Mouse (Mus musculus) T-helper 17 cell (primary cell): ENCODE data around the gene Nemp1.

ENCODE experiments used
- in situ Hi-C, 2 experiments: fragments of 300-600 bp; cut with MboI, MseI; formaldehyde crosslinking; loops; 1 replicate in 1 of 2; 2 replicates in 1 of 2; pipeline ENCODE4 v1.15.1; 2025; ENCODE audit warnings: high pct_unique_total_duplicates in 2 of 2

The Nemp1 gene

DNA sequence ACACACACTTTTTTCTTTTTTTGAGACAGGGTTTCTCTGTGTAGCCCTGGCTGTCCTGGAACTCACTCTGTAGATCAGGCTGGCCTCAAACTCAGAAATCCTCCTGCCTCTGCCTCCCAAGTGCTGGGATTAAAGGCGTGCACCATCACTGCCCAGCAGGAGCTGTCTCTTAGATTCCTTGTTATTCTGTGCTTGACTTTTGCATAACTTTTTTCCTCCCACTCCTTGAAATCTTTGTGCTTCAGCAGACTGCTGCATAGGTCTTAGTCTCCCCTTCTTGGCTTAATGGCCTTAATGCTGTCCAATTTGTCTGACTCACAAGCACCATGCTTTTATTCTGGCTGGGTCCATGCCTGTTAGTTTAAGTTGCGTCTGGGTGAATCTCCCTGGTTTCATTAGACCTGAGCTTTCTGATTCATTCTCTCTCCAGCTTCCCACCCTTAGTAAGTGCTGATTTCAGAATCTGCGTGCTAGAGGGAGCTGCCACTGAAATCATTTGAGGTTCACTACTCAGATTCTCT is 42.2 kb downstream of the Nemp1 start:
- in situ Hi-C loops = no loop called here

DNA sequence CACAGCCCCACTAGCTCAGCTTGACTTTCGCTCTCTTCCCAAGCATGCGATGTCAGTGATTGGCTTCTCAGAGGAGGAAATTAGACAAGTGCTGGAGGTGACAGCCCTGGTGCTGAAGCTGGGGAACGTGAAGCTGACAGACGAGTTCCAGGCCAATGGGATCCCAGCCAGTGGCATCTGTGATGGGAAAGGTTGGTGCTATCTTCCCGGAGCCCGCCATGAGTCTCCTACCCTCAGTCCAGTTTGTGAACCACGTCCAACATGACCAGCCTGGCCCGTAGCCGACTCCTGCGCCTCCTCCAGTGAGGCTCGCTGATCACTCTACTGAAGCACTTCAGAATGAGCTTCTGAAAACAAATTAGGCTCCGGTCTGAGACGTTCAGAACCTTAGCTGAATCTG is 43.6 kb downstream of the Nemp1 start:
- in situ Hi-C loops = no loop called here

DNA sequence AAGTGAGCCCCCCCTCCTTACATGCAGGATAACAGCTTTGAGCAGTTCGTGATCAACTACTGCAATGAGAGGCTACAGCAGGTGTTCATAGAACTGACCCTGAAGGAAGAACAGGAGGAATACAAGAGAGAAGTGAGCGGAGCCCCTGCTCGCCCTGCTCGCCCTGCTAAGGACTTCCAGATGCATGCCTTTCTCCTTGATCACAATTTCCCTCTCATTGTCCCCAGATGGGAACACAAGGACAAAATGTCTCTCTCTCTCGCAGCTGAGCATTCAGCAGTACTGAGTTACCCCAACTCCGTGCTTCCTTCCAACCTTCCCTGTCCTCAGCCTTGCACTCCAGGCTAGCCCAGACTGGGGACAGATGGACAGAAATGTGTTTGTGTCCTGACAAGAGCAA is 46.0 kb downstream of the Nemp1 start:
- in situ Hi-C loops = no loop called here

DNA sequence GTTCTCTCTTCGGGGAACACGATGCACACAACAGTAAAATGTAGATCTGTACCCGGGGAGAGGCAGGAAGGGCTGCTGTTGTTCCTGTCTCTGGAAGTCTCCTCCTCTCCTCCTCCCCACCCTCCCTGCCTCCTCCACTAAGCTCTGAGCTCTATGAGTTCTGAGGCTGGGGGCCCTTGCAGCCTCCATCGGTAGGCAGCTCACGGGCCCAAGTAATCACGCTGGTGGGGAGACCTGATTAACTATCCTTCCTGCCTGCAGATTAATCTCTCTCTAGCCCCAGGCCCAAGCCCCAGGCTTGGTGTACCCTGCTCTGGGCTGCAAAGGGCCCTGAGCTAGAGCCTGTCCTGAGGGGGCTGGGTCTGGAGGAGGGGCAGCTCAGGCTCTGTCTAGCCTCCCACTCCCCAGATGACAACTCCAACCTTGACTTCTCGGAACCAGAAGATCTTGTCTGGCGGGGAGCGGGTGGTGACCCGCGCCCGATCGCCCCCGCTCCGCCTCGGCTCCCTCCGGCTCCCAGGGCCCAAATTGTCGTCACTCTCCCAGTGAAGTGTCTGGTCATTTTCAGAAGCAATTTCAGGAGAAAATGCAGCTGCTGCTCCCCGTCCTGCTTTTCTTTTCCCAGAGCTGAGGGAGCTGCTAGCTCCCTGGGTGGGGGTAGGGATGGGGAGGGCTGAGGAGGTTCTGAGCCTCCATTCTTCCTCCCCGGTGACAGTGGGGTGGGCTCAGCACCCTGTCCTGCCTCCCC is 55.1 kb downstream of the Nemp1 start:
- in situ Hi-C loops = no loop called here

DNA sequence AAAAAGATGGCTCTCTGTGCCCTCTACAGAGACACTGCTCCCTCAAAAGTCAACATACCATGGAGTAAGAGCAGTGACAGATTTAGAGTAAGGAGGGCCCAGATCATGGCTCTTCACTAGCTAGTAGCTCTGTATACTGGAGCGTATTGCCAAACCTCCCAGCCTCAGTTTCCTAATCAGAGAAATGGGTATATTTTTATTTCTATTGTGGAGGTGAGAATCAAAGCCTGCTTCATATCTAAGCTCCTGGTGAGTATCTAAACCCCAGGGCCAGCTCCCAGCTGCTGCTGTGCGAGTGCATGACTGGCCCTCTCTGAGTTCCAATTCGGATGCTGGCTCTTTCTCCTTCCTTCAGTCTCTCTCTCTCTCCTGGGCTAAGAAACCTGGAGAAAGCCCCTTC is 57.5 kb downstream of the Nemp1 start, which contains the start of gene Tac2:
Gene Tac2 (plus strand): TSS at position 301 of the 400 bp plus-strand sequence.
- in situ Hi-C loops = no loop called here

DNA sequence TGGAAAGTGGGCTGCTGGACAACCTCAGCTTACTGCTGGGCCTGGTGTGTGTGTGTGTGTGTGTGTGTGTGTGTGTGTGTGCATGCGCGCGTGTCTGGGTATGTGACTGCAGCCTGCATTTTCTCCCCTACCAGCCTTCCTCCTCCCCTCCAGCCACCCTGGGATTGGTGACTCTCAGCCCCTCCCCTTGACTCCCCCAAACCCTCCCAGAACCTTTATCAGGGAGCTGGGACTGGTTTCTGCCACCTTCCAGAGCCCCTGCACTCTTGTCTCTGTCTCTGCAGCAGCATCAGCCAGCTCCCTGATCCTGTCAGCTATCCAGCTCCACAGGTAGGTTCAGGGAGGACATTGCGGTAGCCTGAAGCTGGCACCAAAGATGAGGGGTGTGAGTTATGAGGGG is 58.4 kb downstream of the Nemp1 start:
- in situ Hi-C loops = no loop called here

DNA sequence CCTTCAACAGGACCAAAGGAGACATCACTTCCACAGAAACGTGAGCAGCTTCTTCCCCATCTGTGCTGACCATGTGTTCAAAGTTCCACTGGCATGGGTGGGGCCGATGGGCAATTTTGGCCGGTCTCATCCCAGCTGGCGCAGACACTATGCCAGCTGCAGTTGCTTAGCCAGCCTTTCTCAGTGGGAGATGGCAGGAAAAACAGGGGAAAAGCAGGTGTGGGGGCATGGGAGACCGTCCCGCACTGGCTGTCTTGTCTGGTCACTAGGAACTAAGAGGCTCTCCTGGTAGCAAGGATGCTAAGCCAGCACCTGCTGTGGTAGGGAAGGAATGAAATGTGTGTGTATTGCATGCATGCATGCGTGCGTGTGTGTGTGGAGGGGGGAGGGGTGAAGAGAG is 61.7 kb downstream of the Nemp1 start:
- in situ Hi-C loops = no loop called here

DNA sequence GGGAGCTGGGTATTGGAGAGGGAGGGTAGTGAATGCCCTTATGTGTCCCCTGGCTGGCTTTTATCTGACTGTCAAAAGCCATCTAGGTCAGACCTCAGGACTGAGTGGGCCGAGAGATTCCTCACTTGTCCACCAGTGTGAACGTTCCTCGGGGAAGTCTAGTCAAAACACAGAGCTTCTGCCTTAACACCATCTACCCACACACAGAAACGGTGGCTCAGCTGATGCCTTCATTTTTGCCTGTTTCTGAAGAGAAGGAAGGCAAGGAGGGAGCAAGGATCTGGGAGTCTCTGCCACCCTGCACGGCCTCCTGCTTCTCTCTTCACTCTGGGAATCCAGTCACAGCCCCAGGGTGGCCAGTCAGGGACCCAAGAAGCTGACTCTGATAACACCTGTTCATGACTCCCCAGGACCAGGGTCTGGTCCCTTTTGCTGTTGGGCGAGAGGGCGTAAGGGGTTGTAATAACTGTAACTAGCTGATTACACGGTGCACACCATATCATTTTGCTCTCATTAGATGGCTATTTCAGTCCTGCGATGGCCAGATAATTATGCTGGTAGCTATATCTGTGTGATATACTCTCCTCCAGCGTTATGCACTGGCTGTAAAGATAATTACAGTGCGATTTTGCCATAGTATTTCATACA is 63.7 kb downstream of the Nemp1 start:
- in situ Hi-C loops = no loop called here

DNA sequence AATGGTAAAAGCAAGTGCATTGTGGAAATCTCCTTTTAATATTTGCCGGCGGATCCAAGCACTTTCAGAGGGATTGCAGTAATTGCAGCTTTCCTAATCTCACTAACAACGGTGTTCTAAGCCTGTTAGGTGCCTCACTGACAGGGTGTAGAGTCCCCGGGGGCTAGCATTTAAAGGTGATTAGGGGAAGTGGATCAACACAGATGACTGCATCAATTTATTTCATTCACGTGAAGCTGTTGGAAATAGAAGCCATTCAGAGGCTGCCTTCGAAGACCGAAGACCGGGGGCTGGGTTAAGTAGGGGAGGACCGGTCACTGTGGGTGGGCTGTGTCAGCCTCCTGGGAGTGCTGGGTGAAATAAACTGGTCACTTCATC is 64.2 kb downstream of the Nemp1 start:
- in situ Hi-C loops = no loop called here

DNA sequence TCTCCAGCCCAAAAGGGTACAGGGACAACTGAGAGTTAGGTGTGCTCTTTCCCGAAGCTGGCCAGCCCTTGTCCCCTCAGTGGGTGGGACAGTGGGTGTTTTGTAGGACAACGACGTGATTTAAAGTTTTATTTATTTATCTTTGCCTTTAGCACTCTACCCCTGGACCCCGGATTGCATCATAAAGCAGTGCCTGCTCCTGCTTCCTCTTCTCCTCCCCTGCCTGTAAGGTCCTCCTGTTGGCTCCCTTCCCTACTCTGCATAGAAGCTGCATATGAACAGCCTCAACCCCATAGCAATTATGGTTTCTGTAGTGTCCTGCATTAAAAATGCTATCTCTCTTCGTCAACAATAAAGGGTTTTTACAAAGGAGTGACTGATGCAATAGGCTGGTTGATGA is 64.7 kb downstream of the Nemp1 start:
- in situ Hi-C loops = no loop called here

DNA sequence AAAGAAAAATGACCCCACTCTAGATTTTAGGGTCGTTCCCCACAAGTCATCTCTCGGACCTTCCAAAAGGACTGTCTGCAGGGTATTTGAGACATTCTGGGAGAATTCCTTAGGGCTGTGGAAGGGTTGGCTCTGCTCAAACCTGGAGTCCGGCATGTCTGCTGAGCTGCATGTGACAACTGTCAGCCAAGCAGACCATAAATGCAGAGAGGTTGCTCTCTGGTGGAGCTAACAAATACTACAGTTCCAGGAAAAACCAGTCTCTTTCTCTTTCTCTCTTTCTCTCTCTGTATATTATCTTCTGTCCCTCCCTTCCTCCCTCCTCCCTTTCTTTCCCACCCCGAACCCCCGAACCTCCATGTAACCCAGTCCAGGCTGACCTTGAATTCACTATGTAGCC is 67.7 kb downstream of the Nemp1 start:
- in situ Hi-C loops = no loop called here

DNA sequence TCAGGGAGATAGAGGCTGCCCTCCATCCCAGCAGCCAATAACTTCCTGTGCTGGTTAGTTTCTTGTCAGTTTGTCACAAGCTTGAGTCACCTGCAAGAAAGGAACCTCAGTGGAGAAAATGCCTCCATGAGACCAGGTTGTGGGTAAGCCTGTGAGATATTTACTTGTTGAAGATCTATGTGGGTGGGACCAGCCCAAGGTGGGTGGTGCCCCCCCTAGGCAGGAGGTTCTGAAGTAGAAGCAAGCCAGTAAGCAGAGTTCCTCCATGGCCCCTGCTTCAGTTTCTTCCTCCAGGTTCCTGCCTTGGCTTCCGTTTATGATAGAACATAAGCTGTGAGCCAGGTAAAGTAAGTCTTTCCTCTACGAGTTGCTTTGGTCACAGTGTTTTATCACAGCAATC is 69.6 kb downstream of the Nemp1 start:
- in situ Hi-C loops = no loop called here

DNA sequence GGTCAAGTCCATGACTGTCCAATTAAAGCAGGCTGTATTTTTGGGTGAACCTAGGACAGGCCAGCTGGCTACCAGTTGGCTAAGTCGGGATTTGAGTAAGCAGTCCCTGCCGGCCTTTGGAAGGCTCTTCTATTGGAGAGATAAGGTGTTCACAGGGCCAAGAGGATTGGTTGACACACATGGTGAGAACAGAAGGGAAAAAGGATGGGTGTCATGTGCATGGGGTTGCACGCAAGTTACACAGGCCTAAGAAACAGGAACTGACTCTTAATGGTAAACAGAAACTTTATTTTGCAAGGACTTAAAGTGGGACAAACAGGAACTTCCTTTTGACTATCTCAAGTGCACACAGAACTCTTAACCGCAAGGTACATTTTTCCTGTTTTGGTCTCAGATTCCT is 70.2 kb downstream of the Nemp1 start:
- in situ Hi-C loops = no loop called here

DNA sequence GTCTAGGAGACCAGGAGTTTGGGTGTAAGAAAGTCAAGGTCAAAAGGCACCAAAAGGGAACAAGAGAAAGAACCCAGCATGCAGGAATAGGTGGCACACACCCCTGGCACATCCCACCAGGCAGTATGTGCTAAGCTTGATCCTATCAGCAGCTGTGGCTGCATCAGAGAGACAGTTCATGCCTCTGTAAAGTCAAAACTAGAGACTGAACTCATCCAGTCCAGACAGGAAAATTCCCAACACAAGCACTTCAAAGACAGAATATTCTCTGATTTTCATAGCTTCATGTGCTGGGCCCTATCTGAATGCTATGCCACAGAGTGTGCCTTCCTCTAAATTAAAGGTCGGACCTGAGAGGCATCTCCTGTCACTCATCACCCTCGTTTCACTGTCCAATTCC is 70.9 kb downstream of the Nemp1 start:
- in situ Hi-C loops = no loop called here

DNA sequence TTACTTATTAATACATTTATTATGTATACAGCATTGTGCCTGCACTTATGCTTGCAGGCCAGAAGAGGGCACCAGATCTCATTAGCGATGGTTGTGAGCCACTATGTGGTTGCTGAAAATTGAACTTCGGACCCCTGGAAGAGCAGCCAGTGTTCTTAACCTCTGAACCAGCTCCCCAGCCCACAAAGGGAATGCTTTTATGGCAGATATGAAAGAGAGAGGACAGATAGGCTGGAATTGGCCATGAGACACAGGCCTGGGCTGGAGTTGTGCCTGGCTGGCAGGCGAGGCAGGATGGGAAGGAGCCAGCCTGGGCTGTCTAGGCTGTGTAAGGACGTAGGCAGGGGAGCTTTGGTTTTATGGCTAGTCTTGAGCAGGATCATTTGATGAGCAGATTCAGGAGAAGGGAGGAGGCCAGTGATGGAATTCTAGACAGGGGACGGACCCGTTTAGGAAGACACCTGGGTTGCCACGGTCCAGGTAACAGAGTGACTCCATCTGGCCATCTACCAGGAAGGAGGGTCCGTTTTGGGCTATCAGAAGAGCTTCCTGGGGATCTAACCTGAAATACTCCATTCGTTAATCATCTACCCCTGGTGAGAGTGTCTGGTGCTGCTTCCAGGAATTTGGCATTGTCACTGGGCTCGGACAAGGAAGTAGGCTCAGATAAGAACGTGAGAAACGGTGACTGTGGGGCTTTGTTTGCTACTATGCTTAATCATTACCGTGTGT is 71.6 kb downstream of the Nemp1 start:
- in situ Hi-C loops = no loop called here

DNA sequence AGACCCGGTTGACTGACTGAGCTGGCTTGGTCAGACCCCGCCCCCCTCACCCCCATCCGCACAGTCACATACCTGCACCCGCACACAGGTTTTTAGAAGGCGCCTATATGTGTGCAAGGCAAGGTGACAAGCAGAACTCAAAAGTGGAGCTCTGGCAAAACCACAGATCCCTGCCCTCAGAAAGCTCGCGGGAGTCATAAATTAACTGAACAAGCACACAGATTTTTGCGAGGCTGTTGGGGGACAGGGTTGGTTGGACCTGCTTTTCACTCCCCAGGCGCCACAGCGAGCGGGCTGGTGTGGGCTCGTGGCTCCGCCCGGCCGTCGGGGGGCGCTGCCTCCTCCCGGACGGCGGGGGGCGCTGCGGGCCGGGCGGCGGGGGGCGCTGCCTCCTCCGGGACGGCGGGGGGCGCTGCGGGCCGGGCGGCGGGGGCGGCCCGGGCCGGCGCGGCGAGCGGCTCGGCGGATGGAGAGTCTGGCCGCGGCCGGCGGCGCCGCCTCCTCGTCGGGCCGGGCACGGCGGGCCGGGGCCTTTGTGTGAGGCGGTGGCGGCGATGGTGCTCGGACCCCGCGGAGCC is 72.5 kb downstream of the Nemp1 start, which contains the start of gene Zbtb39:
Gene Zbtb39 (plus strand): TSS at position 456 of the 578 bp plus-strand sequence.
- in situ Hi-C loops = no loop called here

DNA sequence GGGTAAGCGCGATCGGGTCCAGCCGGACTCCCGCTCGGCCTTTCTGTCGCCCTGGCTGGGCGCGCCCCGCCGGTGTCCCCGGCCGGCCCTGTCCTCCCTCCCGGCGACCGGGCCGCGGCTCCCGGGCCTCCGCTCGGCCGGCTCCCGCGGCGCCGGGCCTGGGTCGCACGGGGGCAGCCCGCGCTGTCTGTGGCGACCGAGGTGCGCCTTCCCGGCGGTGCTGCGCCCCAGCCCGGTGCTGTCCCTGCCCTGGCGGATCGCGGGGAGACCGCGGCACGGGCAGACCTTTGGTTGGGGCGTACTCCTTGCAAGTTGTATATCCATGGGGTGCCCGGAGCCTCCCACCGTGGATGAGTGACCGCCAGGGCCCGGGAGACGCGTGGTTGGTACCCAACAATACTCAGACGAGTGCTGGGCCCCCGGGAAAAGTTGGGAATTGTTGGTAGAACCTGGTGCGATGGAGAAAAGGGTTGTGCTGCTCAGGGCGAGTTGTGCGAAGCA is 73.0 kb downstream of the Nemp1 start:
- in situ Hi-C loops = loop anchor here in 1 of 2 experiments (5.0 kb wide), 2 partner anchors 62 to 97 kb away; partner anchors contain the start of gene Stat6

DNA sequence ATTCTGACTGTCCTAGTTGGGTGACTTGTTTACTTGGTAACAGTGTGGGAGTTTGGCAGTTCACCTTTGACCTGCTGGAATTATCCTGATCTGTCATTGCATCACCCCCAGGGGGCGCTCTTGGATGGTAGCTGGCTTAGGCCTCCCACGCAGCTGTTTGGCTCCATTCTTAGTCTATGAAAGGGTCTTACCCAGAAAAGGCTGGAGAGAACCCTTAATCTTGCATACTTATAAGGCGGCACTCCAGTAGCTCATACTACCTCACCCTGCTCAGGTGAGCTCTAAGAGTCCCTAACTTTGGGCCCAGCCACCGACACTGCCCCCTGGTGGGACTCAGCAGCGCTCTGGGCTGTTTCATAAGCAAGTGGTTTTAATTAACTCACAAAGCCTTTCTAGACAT is 78.0 kb downstream of the Nemp1 start:
- in situ Hi-C loops = loop anchor here in 1 of 2 experiments (5.0 kb wide), 2 partner anchors 67 to 102 kb away; partner anchors contain the start of gene Stat6

DNA sequence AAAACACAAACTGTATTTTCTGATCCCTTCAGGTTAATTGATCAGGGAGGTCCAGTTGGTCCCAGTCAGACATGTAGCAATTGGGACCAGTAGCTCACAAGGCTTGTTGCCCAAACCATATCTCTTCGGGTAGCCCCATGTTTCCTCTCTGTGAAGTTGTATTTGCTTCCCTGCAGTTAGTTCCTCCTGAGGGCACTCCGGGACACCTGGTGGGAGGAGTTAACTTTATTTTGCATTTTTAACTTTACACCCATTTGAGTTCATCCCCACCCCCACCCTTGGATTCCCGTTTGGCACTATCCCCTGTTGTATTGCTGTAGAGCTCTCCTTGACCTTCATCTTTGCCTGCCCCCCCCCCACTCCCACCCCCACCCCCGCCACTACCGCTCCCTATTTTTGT is 79.2 kb downstream of the Nemp1 start:
- in situ Hi-C loops = no loop called here

DNA sequence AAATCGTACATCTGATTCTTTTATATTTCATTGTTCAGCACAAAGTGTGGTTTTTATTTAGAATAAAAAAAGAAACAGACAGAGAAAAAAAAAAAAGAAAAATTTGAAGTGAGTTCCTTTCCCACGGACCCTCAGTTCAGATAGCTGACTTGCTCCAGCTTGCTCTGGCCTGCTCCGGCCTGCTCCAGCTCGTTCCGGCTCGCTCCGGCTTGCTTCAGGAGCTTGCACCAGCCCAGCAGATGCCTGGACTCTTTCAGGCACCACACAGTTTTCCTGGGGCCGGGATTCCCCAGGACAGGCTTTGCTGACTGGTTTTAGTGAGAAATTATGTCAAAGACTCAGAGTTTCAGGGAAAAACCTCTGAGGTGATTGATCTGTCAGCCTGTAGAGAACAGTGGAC is 80.6 kb downstream of the Nemp1 start:
- in situ Hi-C loops = no loop called here

DNA sequence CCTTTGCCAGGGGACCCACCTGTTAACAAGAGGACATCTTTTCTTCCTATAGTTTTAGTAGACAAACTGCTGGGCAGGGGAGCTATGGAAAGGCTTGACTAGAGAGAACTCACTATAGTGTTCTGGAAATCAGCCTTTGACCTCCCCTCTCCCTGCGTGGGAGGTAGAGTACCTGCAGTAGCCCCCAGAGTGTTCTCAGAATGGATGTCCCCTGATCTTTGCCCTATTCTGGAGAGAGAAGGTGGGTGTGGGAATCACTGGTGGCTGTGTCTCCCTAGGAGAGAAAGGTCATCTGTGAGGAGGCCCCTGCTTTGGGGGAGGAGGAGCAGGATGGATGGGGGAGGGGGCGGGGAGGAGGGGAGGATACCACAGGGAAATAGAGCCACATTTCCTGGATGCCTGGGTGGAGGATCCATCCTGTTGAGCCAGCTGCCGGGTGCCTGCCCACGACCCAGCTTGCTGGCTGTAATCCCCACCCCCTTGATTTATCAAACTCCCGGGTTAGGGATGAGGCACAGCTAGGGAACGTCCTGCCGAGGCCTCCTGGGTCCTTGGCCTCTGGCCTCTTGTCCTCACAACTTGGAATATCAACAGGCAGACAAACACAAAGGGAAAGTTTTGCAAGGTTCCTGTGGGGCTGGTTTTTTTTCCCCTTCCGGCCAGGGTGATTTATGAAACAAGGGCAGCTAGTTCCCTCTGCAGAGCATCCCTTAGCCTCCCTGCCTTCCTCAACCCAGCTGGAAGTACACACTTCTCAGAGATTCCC is 82.3 kb downstream of the Nemp1 start:
- in situ Hi-C loops = no loop called here
